Mouse (Mus musculus): ENCODE measurements around the gene 1700015F17Rik. TPM values are rescaled to one million over a fixed set of nuclear protein-coding genes. Genes with fewer than 3 reads are reported as not detected.
A peak's percentile ranks its signal among the peaks of the same experiment; 100 is the strongest.

The 1700015F17Rik gene
- polyA plus RNA-seq, 1 experiment from 2014 or later, result not detected

DNA sequence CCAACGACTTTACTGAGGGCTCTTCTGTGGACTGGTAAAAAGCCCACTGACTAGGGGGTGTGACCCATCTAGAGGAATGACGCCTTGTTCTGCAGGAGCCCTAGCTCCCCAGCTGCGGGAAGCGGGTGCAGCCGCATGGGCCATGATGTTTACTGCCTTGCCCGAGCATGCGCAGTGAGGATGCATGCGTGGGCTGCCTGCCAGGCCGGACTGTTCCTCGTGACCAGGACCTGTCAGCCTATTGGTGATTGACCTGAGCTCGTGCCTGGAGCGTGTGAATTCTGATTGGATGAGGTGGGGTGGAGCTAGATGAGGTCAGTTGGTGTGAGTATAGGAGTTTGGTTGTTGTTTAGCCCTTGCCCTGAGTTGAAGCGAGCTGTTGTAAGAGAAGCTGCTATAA, 25.5 kb upstream of the 1700015F17Rik start:
- 90% methylated on average over 13 of the region's 13 CpGs for WGBS
- H3K9ac ChIP-seq (replicated peaks; ENCODE audit: low read length), result no peak overlapping the region
- no peaks in the 10 kb centered on the region for H3K27me3 ChIP-seq (ENCODE audit: control insufficient read depth, insufficient read depth, low read length)
- H3K27ac ChIP-seq (replicated peaks; ENCODE audit: low read depth, low read length), result no peak overlapping the region
- 0 out of 2 replicates have a peak, but pooled peaks cover 4% of the 10 kb centered on the region for H3K4me1 ChIP-seq (ENCODE audit: control insufficient read depth, insufficient read depth, low read length)
- no peaks in the 10 kb centered on the region for H3K9me3 ChIP-seq (ENCODE audit: control insufficient read depth, low read length)
- H3K36me3 ChIP-seq (ENCODE audit: control insufficient read depth, insufficient read depth, low read length), result peaks cover 6% of the 10 kb centered on the region; the same call in 1 of the 2 replicates
- no peak overlapping the region for H3K4me2 ChIP-seq (ENCODE audit: low read length)
- no peak overlapping the region for H3K4me3 ChIP-seq (replicated peaks; ENCODE audit: low read depth, low read length)
- DNase-seq (no peak), ATAC-seq (ENCODE audit: low FRiP score, low TSS enrichment) (no peak)

DNA sequence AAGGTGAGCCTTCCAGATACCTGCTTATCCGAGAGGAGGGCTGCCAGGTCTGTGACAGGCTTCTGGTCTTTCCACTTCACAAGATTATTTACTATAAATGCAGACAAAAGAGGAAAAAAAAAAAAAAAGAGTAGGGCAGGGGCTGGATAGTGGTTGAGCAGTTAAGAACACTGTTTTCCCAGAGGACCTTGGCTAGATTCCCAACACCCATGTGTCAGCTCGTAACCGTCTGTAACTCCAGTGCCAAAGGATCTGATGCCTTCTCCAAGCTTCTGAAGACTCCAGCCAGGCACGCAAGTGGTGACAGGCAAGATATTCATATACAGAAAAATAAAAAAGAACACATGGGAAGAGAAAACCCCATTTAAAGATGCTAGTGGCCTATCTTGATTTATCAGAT, 24.4 kb upstream of the 1700015F17Rik start:
- peaks cover 6% of the 10 kb centered on the region; the same call in 1 of the 2 replicates for H3K36me3 ChIP-seq (ENCODE audit: control insufficient read depth, insufficient read depth, low read length)
- no peak for ATAC-seq (ENCODE audit: low FRiP score, low TSS enrichment)
- H3K9me3 ChIP-seq (ENCODE audit: control insufficient read depth, low read length), result no peaks in the 10 kb centered on the region
- H3K4me3 ChIP-seq (replicated peaks; ENCODE audit: low read depth, low read length), result no peak overlapping the region
- H3K27ac ChIP-seq (replicated peaks; ENCODE audit: low read depth, low read length), result no peak overlapping the region
- 93% methylated on average over 4 of the region's 4 CpGs for WGBS
- no peak overlapping the region for H3K4me2 ChIP-seq (ENCODE audit: low read length)
- no peaks in the 10 kb centered on the region for H3K27me3 ChIP-seq (ENCODE audit: control insufficient read depth, insufficient read depth, low read length)
- no peak overlapping the region for H3K9ac ChIP-seq (replicated peaks; ENCODE audit: low read length)
- 0 out of 2 replicates have a peak, but pooled peaks cover 4% of the 10 kb centered on the region for H3K4me1 ChIP-seq (ENCODE audit: control insufficient read depth, insufficient read depth, low read length)
- no peak for DNase-seq

DNA sequence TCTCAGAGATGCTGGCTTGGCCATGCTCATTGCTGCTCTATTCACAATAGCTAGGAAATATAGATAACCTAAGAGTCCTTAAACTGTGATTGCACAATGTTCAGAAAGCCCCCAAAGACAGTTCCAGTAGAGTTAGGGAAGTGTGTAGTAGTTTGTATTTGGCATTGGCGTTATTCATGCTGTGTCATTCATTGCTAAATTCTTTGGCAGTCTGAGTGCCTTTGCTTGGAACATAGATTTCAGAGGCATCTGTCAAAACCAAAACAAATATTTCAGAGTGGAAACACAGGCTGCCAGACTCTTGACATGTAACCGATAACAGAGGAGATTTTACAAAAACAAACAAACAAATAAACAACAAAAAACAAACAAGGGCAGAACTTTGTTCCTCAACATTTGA, 22.6 kb upstream of the 1700015F17Rik start:
- DNase-seq, result no peak
- no peak overlapping the region for H3K27ac ChIP-seq (replicated peaks; ENCODE audit: low read depth, low read length)
- H3K9me3 ChIP-seq (ENCODE audit: control insufficient read depth, low read length), result no peaks in the 10 kb centered on the region
- H3K9ac ChIP-seq (replicated peaks; ENCODE audit: low read length), result no peak overlapping the region
- H3K27me3 ChIP-seq (ENCODE audit: control insufficient read depth, insufficient read depth, low read length), result no peaks in the 10 kb centered on the region
- H3K4me1 ChIP-seq (ENCODE audit: control insufficient read depth, insufficient read depth, low read length), result no peaks in the 10 kb centered on the region
- H3K4me3 ChIP-seq (replicated peaks; ENCODE audit: low read depth, low read length), result no peak overlapping the region
- WGBS, result 89% methylated on average over 2 of the region's 2 CpGs
- H3K36me3 ChIP-seq (ENCODE audit: control insufficient read depth, insufficient read depth, low read length), result peaks cover 3% of the 10 kb centered on the region; the same call in 1 of the 2 replicates
- no peak overlapping the region for H3K4me2 ChIP-seq (ENCODE audit: low read length)
- no peak for ATAC-seq (ENCODE audit: low FRiP score, low TSS enrichment)

DNA sequence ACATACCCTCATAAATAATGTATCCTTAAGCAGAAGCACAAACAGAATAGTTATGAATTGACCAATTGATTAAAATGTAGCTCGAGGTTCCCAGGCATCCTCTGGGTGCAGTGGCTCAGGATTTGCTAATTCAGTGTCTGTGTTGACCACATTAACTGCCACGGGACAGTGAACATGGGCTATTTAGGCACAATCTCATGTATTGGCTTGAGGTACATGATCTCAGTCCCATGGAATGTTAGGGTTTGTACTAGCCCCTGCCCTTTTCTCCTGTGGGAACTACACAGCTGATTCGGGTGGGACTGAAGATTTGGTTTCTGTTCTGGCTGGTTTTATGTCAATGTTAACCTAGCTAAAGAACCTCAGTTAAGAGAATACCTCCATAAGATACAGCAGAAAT, 17.4 kb upstream of the 1700015F17Rik start:
- no peaks in the 10 kb centered on the region for H3K36me3 ChIP-seq (ENCODE audit: control insufficient read depth, insufficient read depth, low read length)
- ATAC-seq (ENCODE audit: low FRiP score, low TSS enrichment), result peak; percentile 39; the same call in 1 of the 2 replicates
- WGBS, result 45% methylated on average over 3 of the region's 3 CpGs
- no peaks in the 10 kb centered on the region for H3K27me3 ChIP-seq (ENCODE audit: control insufficient read depth, insufficient read depth, low read length)
- H3K4me2 ChIP-seq (ENCODE audit: low read length), result no peak overlapping the region
- H3K9ac ChIP-seq (replicated peaks; ENCODE audit: low read length), result no peak overlapping the region
- H3K4me1 ChIP-seq (ENCODE audit: control insufficient read depth, insufficient read depth, low read length), result no peaks in the 10 kb centered on the region
- H3K27ac ChIP-seq (replicated peaks; ENCODE audit: low read depth, low read length), result no peak overlapping the region
- no peaks in the 10 kb centered on the region for H3K9me3 ChIP-seq (ENCODE audit: control insufficient read depth, low read length)
- no peak for DNase-seq
- H3K4me3 ChIP-seq (replicated peaks; ENCODE audit: low read depth, low read length), result no peak overlapping the region

DNA sequence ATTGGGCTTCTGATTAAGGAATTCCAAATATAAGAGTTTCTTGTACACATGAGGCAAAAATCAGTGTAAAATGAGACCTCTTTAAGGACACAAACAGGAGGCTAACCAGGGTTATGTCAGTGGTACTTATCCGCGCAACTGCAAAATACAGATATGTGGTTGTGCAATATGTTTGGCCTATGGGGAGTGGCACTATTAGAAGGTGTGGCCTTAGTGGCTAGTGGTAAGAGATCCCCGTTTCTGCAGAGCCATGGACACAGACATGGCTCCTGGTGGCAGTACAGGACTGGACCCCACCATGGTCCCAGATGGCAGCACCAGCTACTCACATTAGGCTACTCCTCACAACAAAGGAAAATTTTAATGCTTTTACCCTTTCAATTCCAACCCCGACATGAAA, 16.1 kb upstream of the 1700015F17Rik start:
- no peak overlapping the region for H3K4me2 ChIP-seq (ENCODE audit: low read length)
- H3K4me1 ChIP-seq (ENCODE audit: control insufficient read depth, insufficient read depth, low read length), result no peaks in the 10 kb centered on the region
- DNase-seq (no peak), ATAC-seq (ENCODE audit: low FRiP score, low TSS enrichment) (no peak)
- no peak overlapping the region for H3K4me3 ChIP-seq (replicated peaks; ENCODE audit: low read depth, low read length)
- H3K36me3 ChIP-seq (ENCODE audit: control insufficient read depth, insufficient read depth, low read length), result no peaks in the 10 kb centered on the region
- no peak overlapping the region for H3K9ac ChIP-seq (replicated peaks; ENCODE audit: low read length)
- H3K27me3 ChIP-seq (ENCODE audit: control insufficient read depth, insufficient read depth, low read length), result no peaks in the 10 kb centered on the region
- H3K27ac ChIP-seq (replicated peaks; ENCODE audit: low read depth, low read length), result no peak overlapping the region
- WGBS, result 91% methylated on average over 4 of the region's 4 CpGs
- H3K9me3 ChIP-seq (ENCODE audit: control insufficient read depth, low read length), result no peaks in the 10 kb centered on the region

DNA sequence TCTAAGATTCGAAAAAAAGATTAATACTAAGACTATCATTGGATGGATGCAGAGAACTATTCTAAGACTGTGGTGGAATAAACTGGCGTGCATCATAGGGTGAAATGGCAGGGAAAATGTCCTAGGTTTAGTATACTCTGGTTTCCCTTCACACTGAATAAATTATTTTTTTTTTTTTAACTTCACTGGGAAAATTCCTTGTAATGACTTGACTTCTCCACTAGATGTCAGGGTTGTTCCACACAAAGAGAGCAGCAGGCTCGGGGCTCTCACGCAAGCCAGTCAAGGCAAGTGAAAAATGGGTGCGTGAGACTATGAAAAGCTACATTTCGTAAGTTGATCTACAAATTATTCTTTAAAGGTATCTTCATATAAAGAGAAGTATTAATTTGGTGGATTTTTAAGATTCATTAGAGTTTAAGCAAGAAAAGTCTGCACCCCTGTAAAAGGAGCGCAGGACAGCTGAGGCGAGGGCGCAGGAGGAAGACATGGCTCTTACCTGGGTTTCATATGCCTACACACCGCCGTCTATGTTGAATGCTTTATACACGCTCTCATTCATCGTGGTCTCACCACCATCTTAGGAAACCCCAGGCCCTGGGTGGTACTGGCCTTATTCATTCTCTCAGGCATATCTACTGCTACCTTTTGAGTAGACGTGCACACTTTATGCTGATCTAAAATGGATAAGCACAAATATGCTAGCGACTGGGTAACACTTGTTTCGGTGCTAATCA, 15.5 kb upstream of the 1700015F17Rik start:
- DNase-seq, result peak; percentile 85
- Histone ChIP-seq H3K9ac (replicated peaks; ENCODE audit: low read length) (no peak overlapping the region), H3K4me3 (replicated peaks; ENCODE audit: low read depth, low read length) (no peak overlapping the region), H3K27me3 (ENCODE audit: control insufficient read depth, insufficient read depth, low read length) (no peaks in the 10 kb centered on the region), H3K27ac (replicated peaks; ENCODE audit: low read depth, low read length) (no peak overlapping the region), H3K9me3 (ENCODE audit: control insufficient read depth, low read length) (no peaks in the 10 kb centered on the region), H3K36me3 (ENCODE audit: control insufficient read depth, insufficient read depth, low read length) (no peaks in the 10 kb centered on the region), H3K4me1 (ENCODE audit: control insufficient read depth, insufficient read depth, low read length) (no peaks in the 10 kb centered on the region), H3K4me2 (ENCODE audit: low read length) (no peak overlapping the region)
- WGBS, result 43% methylated on average over 16 of the region's 16 CpGs
- peak; percentile 77 for ATAC-seq (ENCODE audit: low FRiP score, low TSS enrichment)

DNA sequence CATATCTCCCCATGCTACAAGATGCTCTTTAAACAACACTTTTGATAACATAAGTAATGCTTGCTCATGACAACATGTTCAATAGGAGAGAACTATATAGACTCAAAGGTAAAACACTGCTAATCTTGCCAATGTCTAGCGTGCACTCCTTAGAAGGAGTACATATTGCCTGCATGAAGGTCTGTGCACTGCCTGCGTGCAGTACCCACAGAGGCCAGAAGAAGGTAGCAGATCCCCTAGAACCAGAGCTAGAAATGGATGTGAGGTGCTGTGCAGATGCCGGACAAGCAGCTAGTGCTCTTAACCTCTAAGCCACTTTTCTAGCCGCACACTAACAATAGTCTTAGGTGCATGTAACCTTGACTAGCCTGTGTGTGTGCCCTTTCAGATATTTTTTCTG, 13.2 kb upstream of the 1700015F17Rik start:
- H3K27ac ChIP-seq (replicated peaks; ENCODE audit: low read depth, low read length), result no peak overlapping the region
- H3K27me3 ChIP-seq (ENCODE audit: control insufficient read depth, insufficient read depth, low read length), result no peaks in the 10 kb centered on the region
- ATAC-seq (ENCODE audit: low FRiP score, low TSS enrichment), result no peak
- H3K4me3 ChIP-seq (replicated peaks; ENCODE audit: low read depth, low read length), result no peak overlapping the region
- H3K4me2 ChIP-seq (ENCODE audit: low read length), result no peak overlapping the region
- no peaks in the 10 kb centered on the region for H3K9me3 ChIP-seq (ENCODE audit: control insufficient read depth, low read length)
- H3K9ac ChIP-seq (replicated peaks; ENCODE audit: low read length), result no peak overlapping the region
- no peaks in the 10 kb centered on the region for H3K4me1 ChIP-seq (ENCODE audit: control insufficient read depth, insufficient read depth, low read length)
- WGBS, result 97% methylated on average over 4 of the region's 4 CpGs
- DNase-seq, result no peak
- no peaks in the 10 kb centered on the region for H3K36me3 ChIP-seq (ENCODE audit: control insufficient read depth, insufficient read depth, low read length)

DNA sequence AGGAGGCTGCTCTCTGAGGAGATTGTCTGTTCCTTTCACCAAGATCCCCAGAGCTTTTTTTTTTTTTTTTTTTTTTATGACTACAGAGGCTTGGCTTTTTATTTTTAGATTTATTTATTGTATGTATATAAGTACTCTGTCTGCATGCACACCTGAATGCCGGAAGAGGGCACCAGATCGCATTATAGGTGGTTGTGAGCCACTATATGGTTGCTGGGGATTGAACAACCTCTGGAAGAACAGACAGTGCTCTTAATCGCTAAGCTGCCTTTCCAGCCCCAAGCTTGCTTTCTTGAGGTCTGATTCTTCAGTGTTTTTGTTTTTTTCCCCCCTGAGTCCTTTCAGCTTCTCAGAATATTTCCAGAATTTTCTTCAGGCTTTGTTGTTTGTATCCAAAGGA, 7.1 kb upstream of the 1700015F17Rik start:
- H3K9me3 ChIP-seq (ENCODE audit: control insufficient read depth, low read length), result no peaks in the 10 kb centered on the region
- no peaks in the 10 kb centered on the region for H3K27me3 ChIP-seq (ENCODE audit: control insufficient read depth, insufficient read depth, low read length)
- no peak for ATAC-seq (ENCODE audit: low FRiP score, low TSS enrichment)
- H3K4me2 ChIP-seq (ENCODE audit: low read length), result no peak overlapping the region
- no peaks in the 10 kb centered on the region for H3K4me1 ChIP-seq (ENCODE audit: control insufficient read depth, insufficient read depth, low read length)
- H3K27ac ChIP-seq (replicated peaks; ENCODE audit: low read depth, low read length), result no peak overlapping the region
- H3K9ac ChIP-seq (replicated peaks; ENCODE audit: low read length), result no peak overlapping the region
- DNase-seq, result no peak
- WGBS, result 35% methylated on average over 3 of the region's 3 CpGs
- H3K4me3 ChIP-seq (replicated peaks; ENCODE audit: low read depth, low read length), result no peak overlapping the region
- no peaks in the 10 kb centered on the region for H3K36me3 ChIP-seq (ENCODE audit: control insufficient read depth, insufficient read depth, low read length)

DNA sequence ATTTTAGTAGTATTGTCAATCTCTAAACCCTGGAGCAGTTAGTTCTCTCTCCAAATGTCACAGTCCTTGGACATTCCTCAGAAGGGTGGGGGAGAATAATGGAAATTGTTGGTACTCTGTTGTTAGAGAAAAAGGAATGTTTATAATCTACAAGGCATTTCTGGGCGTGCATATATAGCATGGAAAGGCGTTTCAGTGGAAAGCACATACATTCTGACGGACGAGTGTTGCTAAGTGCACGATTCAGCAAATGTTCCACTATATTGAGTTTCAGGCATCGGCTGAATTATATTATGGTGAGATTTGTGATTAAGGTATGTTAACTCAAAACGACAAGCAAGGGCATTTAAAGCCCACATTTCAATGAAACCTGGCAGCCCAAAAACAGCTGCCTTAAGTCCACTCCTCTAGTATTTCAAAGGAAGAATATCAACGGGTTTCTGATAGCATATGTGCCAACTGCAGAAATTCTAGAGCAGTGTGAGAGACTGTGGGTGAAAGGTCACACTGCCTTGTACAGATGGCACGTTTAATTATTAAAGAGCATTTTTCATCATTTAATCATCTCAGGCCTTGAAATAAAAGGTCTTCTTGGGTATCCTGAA, 4.4 kb upstream of the 1700015F17Rik start:
- Histone ChIP-seq H3K27ac (replicated peaks; ENCODE audit: low read depth, low read length) (no peak overlapping the region), H3K4me3 (replicated peaks; ENCODE audit: low read depth, low read length) (no peak overlapping the region), H3K27me3 (ENCODE audit: control insufficient read depth, insufficient read depth, low read length) (no peaks in the 10 kb centered on the region), H3K4me1 (ENCODE audit: control insufficient read depth, insufficient read depth, low read length) (no peaks in the 10 kb centered on the region), H3K36me3 (ENCODE audit: control insufficient read depth, insufficient read depth, low read length) (no peaks in the 10 kb centered on the region), H3K9ac (replicated peaks; ENCODE audit: low read length) (no peak overlapping the region), H3K4me2 (ENCODE audit: low read length) (no peak overlapping the region), H3K9me3 (ENCODE audit: control insufficient read depth, low read length) (no peaks in the 10 kb centered on the region)
- ATAC-seq (ENCODE audit: low FRiP score, low TSS enrichment) (no peak), DNase-seq (no peak)
- 72% methylated on average over 9 of the region's 9 CpGs for WGBS
